ENCODE assay signal across 20 mouse cellular contexts in genomic region chr12:83560189-83560588, GRCm38 (mm10). TPM values are rescaled to one million over a fixed set of nuclear protein-coding genes. Genes with fewer than 3 reads are reported as not detected.
DNase-seq lines count a peak whose midpoint lies in the region; ATAC-seq and TF ChIP-seq lines count a peak whose summit lies in the region.
"Had no signal": no experiment of that assay in that cellular context is flagged by ENCODE, and none has a peak within 500 bp of the region (broad histone marks: within the 10 kb centered on the region; RNA-seq: fewer than 3 reads in every experiment).

No protein-coding gene starts in this region.

- no peak overlapping the region for H3K9ac ChIP-seq in heart, embryonic 11.5 days (ENCODE audit: low read depth, low read length)
- 0 out of 2 replicates have a peak overlapping the region, but pooled peaks have one; percentile 30 for H3K9ac ChIP-seq in ES-Bruce4 (ENCODE audit: low read depth, poor library complexity, severe bottlenecking)
- H3K9ac ChIP-seq in liver, embryonic 14.5 days (replicated peaks), result no peak overlapping the region
- H3K9ac ChIP-seq: forebrain, postnatal 0 days had no signal

- H3K27ac ChIP-seq in heart, embryonic 11.5 days (ENCODE audit: low read depth, low read length), result no peak overlapping the region
- no peak overlapping the region for H3K27ac ChIP-seq in ES-Bruce4 (ENCODE audit: insufficient read depth, low read length)
- no peak overlapping the region for H3K27ac ChIP-seq in liver, embryonic 14.5 days
- H3K27ac ChIP-seq: embryonic facial prominence, embryonic 10.5 days had no signal

- no peak overlapping the region for H3K4me3 ChIP-seq in heart, embryonic 11.5 days (ENCODE audit: low read depth, low read length)
- no peak overlapping the region for H3K4me3 ChIP-seq in ES-Bruce4 (ENCODE audit: low read depth, low read length)
- H3K4me3 ChIP-seq in liver, embryonic 14.5 days (ENCODE audit: insufficient read depth in 1 of 2, low read depth in 2 of 2, low read length in 2 of 2), result no peak overlapping the region
- H3K4me3 ChIP-seq: embryonic facial prominence, embryonic 10.5 days had no signal

- no peak for TF ChIP-seq CTCF in ES-Bruce4 (IDR thresholded peaks at IDR 0.05; ENCODE audit: low read depth, low read length)
- TF ChIP-seq CTCF in liver, embryonic 14.5 days (IDR thresholded peaks at IDR 0.05; ENCODE audit: low read depth), result no peak

- no peak overlapping the region for H3K4me2 ChIP-seq in heart, embryonic 11.5 days
- H3K4me2 ChIP-seq in liver, embryonic 14.5 days (ENCODE audit: low read depth), result no peak overlapping the region

- H3K27me3 ChIP-seq in heart, embryonic 11.5 days (ENCODE audit: control insufficient read depth, insufficient read depth, low read length), result no peaks in the 10 kb centered on the region
- H3K27me3 ChIP-seq in ES-Bruce4 (ENCODE audit: control insufficient read depth, insufficient read depth, low read length, poor library complexity, severe bottlenecking), result no peaks in the 10 kb centered on the region
- no peaks in the 10 kb centered on the region for H3K27me3 ChIP-seq in liver, embryonic 14.5 days (ENCODE audit: control insufficient read depth, insufficient read depth, low read length)

- TF ChIP-seq POLR2A in ES-Bruce4 (IDR thresholded peaks at IDR 0.05; ENCODE audit: insufficient read depth, low read length), result no peak

- H3K9me3 ChIP-seq in heart, embryonic 11.5 days (replicated peaks; ENCODE audit: control insufficient read depth, low read length), result no peaks in the 10 kb centered on the region
- H3K9me3 ChIP-seq in ES-Bruce4 (replicated peaks; ENCODE audit: control insufficient read depth, insufficient read depth, low read length, poor library complexity, severe bottlenecking), result no peaks in the 10 kb centered on the region
- no peaks in the 10 kb centered on the region for H3K9me3 ChIP-seq in liver, embryonic 14.5 days (ENCODE audit: control insufficient read depth, low read length)
- H3K9me3 ChIP-seq: embryonic facial prominence, embryonic 10.5 days had no signal

- 70% methylated on average over 6 of the region's 6 CpGs for WGBS in heart, embryonic 11.5 days (ENCODE audit: insufficient replicate concordance)
- 52% methylated on average over 6 of the region's 6 CpGs for WGBS in liver, embryonic 14.5 days (ENCODE audit: insufficient replicate concordance)

- no peak for TF ChIP-seq EP300 in ES-Bruce4 (IDR thresholded peaks at IDR 0.05; ENCODE audit: insufficient read depth, low read depth, low read length)
- no peak for TF ChIP-seq EP300 in liver, embryonic 14.5 days (IDR thresholded peaks at IDR 0.05; ENCODE audit: low read depth)

- 0 out of 2 replicates have a peak, but pooled peaks cover 2% of the 10 kb centered on the region for H3K4me1 ChIP-seq in heart, embryonic 11.5 days (ENCODE audit: control insufficient read depth, insufficient read depth, low read length)
- peaks cover 4% of the 10 kb centered on the region for H3K4me1 ChIP-seq in ES-Bruce4 (ENCODE audit: control insufficient read depth, insufficient read depth, low read length)
- H3K4me1 ChIP-seq in liver, embryonic 14.5 days (replicated peaks; ENCODE audit: control insufficient read depth in 2 of 2, insufficient read depth in 2 of 2, low read length in 1 of 2), result peaks cover 6 to 12% of the 10 kb centered on the region in 2 experiments
- H3K4me1 ChIP-seq: embryonic facial prominence, embryonic 10.5 days had no signal

- DNase-seq in heart, postnatal 4 days, result peak; percentile 14
- DNase-seq in ZHBTc4 (ENCODE audit: low read depth, low spot score), result peak; percentile 89
- DNase-seq in liver, embryonic 14.5 days (ENCODE audit: low read depth in 3 of 3, low spot score in 3 of 3), result peak; percentile 22 to 45 (median 22)
- no peak for DNase-seq in right cerebral cortex, adult 2 months (ENCODE audit: low spot score in 2 of 2)
- DNase-seq in adrenal gland, postnatal 25 days, result no peak
- no peak for DNase-seq in cerebellum, postnatal 14 days
- DNase-seq: cerebellum, adult 8-10 months; forebrain, postnatal 0 days; gastrocnemius, postnatal 14 days; kidney, adult 18-20 months; kidney, postnatal 36 days; lung, adult 2 months; lung, postnatal 4 days; midbrain, embryonic 14.5 days; right cerebral cortex, postnatal 25 days; thymus, postnatal 14 days had no signal

- ATAC-seq in heart, embryonic 11.5 days (replicated peaks; ENCODE audit: insufficient number of reproducible peaks, low FRiP score, low TSS enrichment), result no peak
- ATAC-seq in liver, embryonic 14.5 days (ENCODE audit: insufficient read depth), result no peak
- ATAC-seq: forebrain, postnatal 0 days; hindbrain, embryonic 16.5 days had no signal

- peaks cover 18% of the 10 kb centered on the region for H3K36me3 ChIP-seq in heart, embryonic 11.5 days (ENCODE audit: control insufficient read depth, insufficient read depth, low read length)
- H3K36me3 ChIP-seq in ES-Bruce4 (ENCODE audit: control insufficient read depth, insufficient read depth, low read length, poor library complexity, severe bottlenecking), result peaks cover 10% of the 10 kb centered on the region
- peaks cover 25% of the 10 kb centered on the region for H3K36me3 ChIP-seq in liver, embryonic 14.5 days (replicated peaks; ENCODE audit: control insufficient read depth, insufficient read depth, low read depth)

RNA-seq across cellular contexts. Expression of gene Zfyve1, which starts 36.8 kb away (rescaled TPM):
- 10 to 100 TPM; 20.0 to 20.1 TPM for total RNA-seq in heart, postnatal 4 days (2021)
- polyA plus RNA-seq in heart, embryonic 11.5 days (2014; fragmentation: Nextera tagmentation; extraction: Ambion mirVana), result 12.3 and 15.8 TPM in 2 replicates
- polyA plus RNA-seq in ES-Bruce4 (2011; ENCODE audit: insufficient read depth, insufficient read length, low read depth, missing spikeins), result 37.7 and 38.0 TPM in 2 replicates
- 6.3 and 7.0 TPM in 2 replicates for polyA plus RNA-seq in liver, embryonic 14.5 days (2012; rRNA removed)
- 4.8 and 5.4 TPM in 2 replicates for polyA plus RNA-seq in liver, embryonic 14.5 days (2014; fragmentation: Nextera tagmentation; extraction: Ambion mirVana)
- total RNA-seq in adrenal gland, postnatal 25 days (2021), result 40.5 and 42.3 TPM in 2 replicates

RNA-seq across cellular contexts. Expression of gene Dcaf4, which starts 39.9 kb away (rescaled TPM):
- total RNA-seq in heart, postnatal 4 days (2021), result 10 to 100 TPM; 15.9 to 16.6 TPM
- polyA plus RNA-seq in heart, embryonic 11.5 days (2014; fragmentation: Nextera tagmentation; extraction: Ambion mirVana), result 23.8 and 24.1 TPM in 2 replicates
- 125 and 134 TPM in 2 replicates for polyA plus RNA-seq in ES-Bruce4 (2011; ENCODE audit: insufficient read depth, insufficient read length, low read depth, missing spikeins)
- 9.4 and 9.5 TPM in 2 replicates for polyA plus RNA-seq in liver, embryonic 14.5 days (2012; rRNA removed)
- 9.8 and 12.6 TPM in 2 replicates for polyA plus RNA-seq in liver, embryonic 14.5 days (2014; fragmentation: Nextera tagmentation; extraction: Ambion mirVana)
- total RNA-seq in adrenal gland, postnatal 25 days (2021), result 56.8 and 65.9 TPM in 2 replicates

Comparison
In these comparisons a context has a peak if more than half of its experiments do, and no peak if none do; other contexts are left out.
1. DNase-seq: peak in heart, postnatal 4 days (single experiment), ZHBTc4 (single experiment) and liver, embryonic 14.5 days (3 of 3); none in right cerebral cortex, adult 2 months (0 of 2), adrenal gland, postnatal 25 days (single experiment) and cerebellum, postnatal 14 days (0 of 2).